Mouse (Mus musculus) limb, embryonic 14.5 days (tissue): Measurements from ENCODE around the gene Cks2. TPM values are rescaled to one million over a fixed set of nuclear protein-coding genes. Genes with fewer than 3 reads are reported as not detected.
"Not testable (repeated sequence)": the region's sequence is repeated elsewhere in the genome, so short reads cannot be mapped to it uniquely, and the experiment has no call there.

ENCODE experiments used
- ATAC-seq: fragments of 200-750 bp; cut with Nextera tagmentation; 2 replicates; pipeline ENCODE4 v1.8.0; 2017; ENCODE audit warnings: low read depth, moderate number of reproducible peaks, moderate TSS enrichment; ENCODE audit not compliant: low FRiP score
- DNase-seq: peaks from one replicate; pipeline ENCODE4 v3.0.0-alpha.2; 2015; ENCODE audit warnings: low spot score
- H3K27ac ChIP-seq: fragments of 300-500 bp; sonication (generic); replicated peaks from 2 replicates; pipeline ENCODE4 v1.5.1; 2014; ENCODE audit warnings: low read depth, mild to moderate bottlenecking, low read length, moderate library complexity, mixed read lengths
- H3K27me3 ChIP-seq: fragments of 300-500 bp; sonication (generic); 2 replicates; pipeline ENCODE4 v1.6.1; 2014; ENCODE audit warnings: low read length, mixed read lengths; ENCODE audit not compliant: control insufficient read depth, insufficient read depth
- H3K36me3 ChIP-seq: fragments of 300-500 bp; sonication (generic); 2 replicates; pipeline ENCODE4 v1.6.1; 2014; ENCODE audit warnings: mild to moderate bottlenecking, low read length, moderate library complexity, mixed read lengths; ENCODE audit not compliant: control insufficient read depth, insufficient read depth
- H3K4me1 ChIP-seq: fragments of 300-500 bp; sonication (generic); 2 replicates; pipeline ENCODE4 v1.6.1; 2014; ENCODE audit warnings: antibody characterized with exemption, low read length, mixed read lengths; ENCODE audit not compliant: control insufficient read depth, insufficient read depth
- H3K4me2 ChIP-seq: fragments of 300-500 bp; sonication (generic); replicated peaks from 2 replicates; pipeline ENCODE4 v1.6.1; 2014; ENCODE audit warnings: low read depth, mild to moderate bottlenecking, low read length, moderate library complexity; ENCODE audit not compliant: severe bottlenecking
- H3K4me3 ChIP-seq: fragments of 300-500 bp; sonication (generic); replicated peaks from 2 replicates; pipeline ENCODE4 v1.5.1; 2014; ENCODE audit warnings: low read length
- H3K9ac ChIP-seq: fragments of 300-500 bp; sonication (generic); 2 replicates; pipeline ENCODE4 v1.6.1; 2014; ENCODE audit warnings: mild to moderate bottlenecking, low read depth, low read length, moderate library complexity; ENCODE audit not compliant: severe bottlenecking
- H3K9me3 ChIP-seq: fragments of 300-500 bp; sonication (generic); 2 replicates; pipeline ENCODE4 v1.6.1; 2016; ENCODE audit warnings: low read length; ENCODE audit not compliant: control insufficient read depth
- POLR2A ChIP-seq: fragments of 200-500 bp; IDR thresholded peaks from 2 replicates; pipeline ENCODE4 v1.8.0; 2012; ENCODE audit warnings: inconsistent platforms, mild to moderate bottlenecking, moderate library complexity, borderline replicate concordance; ENCODE audit not compliant: insufficient read depth, insufficient read length; ENCODE audit errors: extremely low read depth
- WGBS: fragments of 180-500 bp; shearing (Covaris S2); extraction: QIAGEN DNeasy Blood & Tissue Kit; methylation state at CpG from one replicate; pipeline ENCODE4 v1.1.7; 2014; 5-methylcytosine and 5-hydroxymethylcytosine counted together
- polyA plus RNA-seq, 2 experiments: library from polyadenylated mRNA; depleted of rRNA in 1 of 2; stranded (reverse) in 1 of 2; unstranded in 1 of 2; fragments of >200 nt; fragmentation: Nextera tagmentation in 1 of 2; extraction: Ambion mirVana in 1 of 2; gene quantifications; 2 replicates each; pipeline versions ENCODE4 v1.2.1 to v1.2.3; 2012 to 2014

Gene Cks2
- polyA plus RNA-seq, 2 experiments = 160 to 285 TPM

- Histone ChIP-seq H3K4me2 (no peak overlapping the region), H3K36me3 (no peaks in the 10 kb centered on the region), H3K9ac (no peak overlapping the region), H3K27me3 (no peaks in the 10 kb centered on the region), H3K4me3 (no peak overlapping the region), H3K27ac (no peak overlapping the region), H3K4me1 (no peaks in the 10 kb centered on the region), H3K9me3 (no peaks in the 10 kb centered on the region)
- ATAC-seq (no peak), DNase-seq (no peak)
- WGBS = 86% methylated on average over 2 of the region's 2 CpGs
- no peak for TF ChIP-seq POLR2A
Measured at GRCm38 (mm10) chr13:51623678-51624077, 21.4 kb upstream of the Cks2 start.

DNA sequence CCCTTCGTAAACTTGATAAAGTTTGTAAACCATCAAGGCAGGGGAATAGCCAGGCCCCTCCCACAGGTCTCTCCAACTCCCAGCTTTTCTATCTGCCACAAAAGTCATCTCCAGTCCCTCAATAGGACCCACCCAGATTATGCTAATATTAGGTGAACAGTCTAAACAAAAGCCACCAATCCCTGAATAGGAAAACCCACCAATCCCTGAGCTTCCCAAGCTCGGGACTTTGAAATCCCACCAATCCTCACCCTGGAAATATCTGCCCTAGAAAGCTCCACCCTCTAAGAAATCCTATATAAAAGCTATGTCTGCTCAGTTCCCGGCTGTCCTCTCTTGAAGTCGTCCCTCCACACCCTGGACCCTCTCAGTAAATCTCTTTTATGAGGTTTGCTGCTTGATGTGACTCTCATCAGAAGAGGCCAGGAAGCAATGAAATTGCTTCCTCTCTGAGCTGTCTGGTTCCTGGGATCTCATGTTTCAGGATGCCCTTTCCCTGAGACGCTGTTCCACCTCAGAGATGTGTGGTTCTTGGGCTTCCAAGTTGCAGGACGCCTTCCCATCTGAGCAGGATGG is 16.7 kb upstream of the Cks2 start:
- ATAC-seq (no peak), DNase-seq (no peak)
- no peaks in the 10 kb centered on the region for H3K9me3 ChIP-seq
- no peak for TF ChIP-seq POLR2A
- no peak overlapping the region for H3K27ac ChIP-seq
- H3K36me3 ChIP-seq = no peaks in the 10 kb centered on the region
- no peaks in the 10 kb centered on the region for H3K4me1 ChIP-seq
- 50% methylated on average over 6 of the region's 6 CpGs for whole genome bisulfite sequencing
- no peak overlapping the region for H3K4me3 ChIP-seq
- H3K27me3 ChIP-seq = no peaks in the 10 kb centered on the region
- H3K4me2 ChIP-seq = no peak overlapping the region
- H3K9ac ChIP-seq = no peak overlapping the region

GRCm38 (mm10) chr13:51631354-51631992 is 13.6 kb upstream of the Cks2 start:
- H3K4me1 ChIP-seq = no peaks in the 10 kb centered on the region
- H3K9ac ChIP-seq = no peak overlapping the region
- H3K4me3 ChIP-seq = no peak overlapping the region
- WGBS = 78% methylated on average over 15 of the region's 15 CpGs
- ATAC-seq (no peak), DNase-seq (no peak)
- TF ChIP-seq POLR2A = no peak
- no peak overlapping the region for H3K4me2 ChIP-seq
- H3K27ac ChIP-seq = no peak overlapping the region
- H3K36me3 ChIP-seq = no peaks in the 10 kb centered on the region
- H3K9me3 ChIP-seq = no peaks in the 10 kb centered on the region
- H3K27me3 ChIP-seq = no peaks in the 10 kb centered on the region

- 54% methylated on average over 5 of the region's 5 CpGs for WGBS
- DNase-seq = peak; percentile 18
Measured at GRCm38 (mm10) chr13:51632560-51633218, 12.3 kb upstream of the Cks2 start.

DNA sequence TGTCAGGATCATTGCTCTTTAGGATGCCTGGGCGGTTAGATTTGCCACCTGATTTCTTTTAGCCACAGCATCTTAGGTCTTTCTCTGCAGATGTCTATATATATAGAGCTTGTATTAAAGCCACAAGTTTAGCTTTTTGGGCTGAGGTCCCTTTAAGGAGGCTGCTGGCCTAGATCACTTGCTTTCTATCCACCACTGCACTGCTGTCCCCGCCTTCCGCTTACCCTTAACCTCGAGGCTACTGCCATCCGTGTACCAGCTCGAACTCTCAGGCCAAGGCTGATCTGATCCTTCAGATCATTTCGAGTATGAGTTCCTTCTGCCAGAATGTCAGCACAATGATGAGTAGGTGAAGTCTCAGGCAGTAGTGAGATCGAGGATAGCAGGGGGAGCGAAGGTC is 9.6 kb upstream of the Cks2 start:
- H3K9me3 ChIP-seq, H3K36me3 ChIP-seq, H3K4me3 ChIP-seq, DNase-seq, H3K27me3 ChIP-seq, H3K9ac ChIP-seq, H3K4me2 ChIP-seq, H3K4me1 ChIP-seq, ATAC-seq, H3K27ac ChIP-seq: not testable (repeated sequence)
- 100% methylated on average over 1 of the region's 9 CpGs for WGBS

More at GRCm38 (mm10) chr13:51632560-51633218, 12.3 kb upstream of the Cks2 start:
- no peak overlapping the region for H3K27ac ChIP-seq
- no peaks in the 10 kb centered on the region for H3K36me3 ChIP-seq
- H3K4me2 ChIP-seq = no peak overlapping the region
- no peak overlapping the region for H3K4me3 ChIP-seq
- H3K9ac ChIP-seq = no peak overlapping the region
- no peak for TF ChIP-seq POLR2A
- no peaks in the 10 kb centered on the region for H3K27me3 ChIP-seq
- peak; percentile 86 for ATAC-seq
- no peaks in the 10 kb centered on the region for H3K4me1 ChIP-seq
- H3K9me3 ChIP-seq = no peaks in the 10 kb centered on the region
